Mouse (Mus musculus) lung, postnatal 14 days (tissue): ENCODE measurements around the gene Cyp2w1.

ENCODE experiments used
- DNase-seq: peaks from one replicate; pipeline ENCODE4 v3.0.0; 2021

The Cyp2w1 gene

DNA sequence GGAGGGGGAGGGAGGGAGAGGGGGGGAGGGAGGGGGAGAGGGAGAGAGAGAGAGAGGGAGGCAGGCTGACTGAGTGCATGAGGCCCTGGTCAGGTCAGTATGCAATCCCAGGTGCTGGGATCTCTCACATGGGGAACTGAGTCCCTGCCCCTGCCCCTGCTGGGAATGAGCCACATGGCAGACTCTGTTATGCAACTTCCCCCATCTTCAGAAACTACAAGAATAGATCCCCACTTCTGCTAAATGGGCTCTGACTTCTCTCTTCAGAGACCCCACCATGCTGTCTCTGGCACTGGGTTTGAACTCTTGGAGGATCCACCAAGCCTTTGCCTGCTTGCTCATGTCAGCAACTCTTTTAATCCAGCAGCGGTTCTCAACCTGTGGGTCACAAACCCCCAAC, 13.4 kb downstream of the Cyp2w1 start:
- no peak for DNase-seq

DNA sequence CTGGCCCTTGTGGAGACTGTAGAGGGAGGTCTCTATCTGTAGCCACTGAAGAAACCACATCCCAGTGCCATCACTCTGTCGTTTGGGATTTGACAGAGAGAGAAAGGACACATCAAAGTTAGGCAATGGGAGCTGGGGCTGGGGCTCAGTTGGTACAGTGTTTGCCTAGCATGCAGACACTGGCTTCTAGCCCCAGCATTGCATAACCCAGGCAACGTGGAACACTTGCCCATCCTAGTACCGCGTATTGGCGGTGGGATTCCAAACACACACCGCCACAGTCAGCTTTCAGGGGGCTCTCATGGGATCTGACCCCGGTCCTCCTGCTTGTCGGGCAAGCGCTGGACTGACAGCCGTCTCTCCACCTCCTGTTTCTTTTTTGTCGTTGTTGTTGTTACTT, 14.1 kb downstream of the Cyp2w1 start:
- no peak for DNase-seq

- no peak for DNase-seq
Measured at GRCm38 (mm10) chr5:139367884-139368458, 15.6 kb downstream of the Cyp2w1 start.

DNA sequence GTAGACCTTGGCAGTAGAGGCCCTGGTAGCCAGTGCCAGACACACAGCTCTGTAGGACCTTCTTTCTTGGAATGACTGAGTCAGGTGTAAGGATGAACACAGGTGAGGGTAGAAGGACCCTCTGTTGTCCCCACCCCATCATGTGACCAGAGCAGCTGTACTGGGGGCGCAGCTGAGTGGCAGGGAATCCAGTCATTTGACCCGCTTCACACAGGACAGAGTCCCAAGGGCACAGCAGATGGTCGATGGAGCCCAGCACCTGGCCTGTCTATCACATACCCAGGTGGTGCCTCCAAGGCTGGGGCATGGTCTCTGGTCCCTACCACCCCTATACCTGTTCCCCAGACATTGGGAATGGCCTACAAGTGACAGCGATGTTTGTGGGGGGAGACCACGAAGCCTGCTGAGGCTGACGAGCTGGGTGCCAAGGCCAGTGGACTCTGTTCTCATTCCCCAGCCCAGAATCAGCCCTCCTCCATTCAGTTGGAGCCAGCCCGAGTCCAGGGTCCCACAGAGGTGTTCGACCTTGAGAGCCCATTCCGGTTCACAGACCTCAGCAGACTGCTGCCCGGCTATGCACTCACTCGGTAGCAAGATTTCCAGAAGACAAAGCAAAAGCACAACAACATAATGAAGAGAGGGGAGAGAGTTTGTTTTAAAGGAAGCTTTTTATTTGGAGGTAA, 16.4 kb downstream of the Cyp2w1 start:
- DNase-seq = no peak

DNA sequence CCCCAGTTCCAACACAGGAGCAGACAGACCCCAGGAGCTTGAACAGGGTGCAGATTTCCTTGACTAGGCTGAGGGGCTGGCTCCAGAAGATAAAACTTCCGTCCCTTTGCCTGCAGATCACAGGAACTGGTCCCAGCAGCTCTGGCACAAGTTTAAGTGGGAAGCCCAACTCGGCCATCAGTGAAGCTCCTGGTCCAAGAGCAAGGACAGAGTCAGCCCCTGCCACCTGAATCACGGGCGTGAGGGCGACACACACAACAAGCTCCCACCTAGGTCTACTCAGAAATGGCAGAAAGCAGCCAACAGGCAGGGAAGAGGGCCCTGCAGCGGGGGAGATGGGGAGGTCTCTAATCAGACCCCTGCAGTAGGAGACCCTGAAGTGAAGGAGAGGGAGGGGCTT, 17.9 kb downstream of the Cyp2w1 start:
- no peak for DNase-seq

GRCm38 (mm10) chr5:139371118-139371517, 18.7 kb downstream of the Cyp2w1 start:
- DNase-seq = no peak

- peak; percentile 93 for DNase-seq
Measured at GRCm38 (mm10) chr5:139371631-139372401, 19.4 kb downstream of the Cyp2w1 start.

- no peak for DNase-seq
Measured at GRCm38 (mm10) chr5:139373126-139373525, 20.7 kb downstream of the Cyp2w1 start.

- no peak for DNase-seq
Measured at GRCm38 (mm10) chr5:139373889-139374444, 21.6 kb downstream of the Cyp2w1 start.

GRCm38 (mm10) chr5:139374841-139375240, 22.4 kb downstream of the Cyp2w1 start:
- no peak for DNase-seq

DNA sequence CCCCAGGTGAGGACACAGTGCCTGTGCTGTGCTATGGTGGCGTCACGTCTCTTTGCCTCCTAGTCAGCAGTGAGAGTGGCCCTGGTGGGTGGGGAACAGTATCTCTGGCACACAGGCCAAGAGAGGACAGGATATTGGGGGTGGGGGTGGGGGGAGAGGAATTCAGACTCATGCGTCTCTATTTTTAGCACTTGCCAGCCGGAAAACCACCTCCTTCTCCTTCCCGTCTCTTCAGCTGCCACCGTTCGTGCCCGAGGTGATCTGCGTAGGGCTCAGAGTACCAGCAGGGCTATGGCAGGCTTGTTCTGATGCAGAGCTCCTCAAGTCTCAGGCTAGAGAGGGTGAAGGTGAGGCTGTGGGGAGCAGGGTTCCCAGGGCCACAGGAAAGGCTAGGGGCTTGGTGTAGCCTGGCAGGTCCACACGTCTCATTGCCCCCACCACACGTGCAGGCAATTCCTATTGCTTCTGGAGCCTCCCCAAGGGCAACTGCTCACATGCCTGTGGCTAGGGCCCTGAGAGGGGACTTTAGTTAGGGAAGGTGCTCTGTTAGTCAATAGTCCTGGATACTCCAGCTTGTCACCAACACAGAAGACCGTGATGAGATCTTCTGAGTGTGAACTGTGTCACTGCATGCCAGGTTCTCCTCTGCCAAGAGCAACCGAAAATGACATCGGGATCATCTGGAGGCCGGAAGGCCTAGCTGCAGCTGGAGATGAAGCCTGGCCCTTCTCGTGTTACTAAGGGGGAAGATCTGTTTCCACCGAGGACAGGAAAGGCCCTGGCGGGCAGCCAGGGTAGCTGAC, 25.3 kb downstream of the Cyp2w1 start, which contains the start of gene Gpr146:
TSS of gene Gpr146 (plus strand) at position 230 of the 803 bp plus-strand sequence.
- peak; percentile 85 for DNase-seq

DNA sequence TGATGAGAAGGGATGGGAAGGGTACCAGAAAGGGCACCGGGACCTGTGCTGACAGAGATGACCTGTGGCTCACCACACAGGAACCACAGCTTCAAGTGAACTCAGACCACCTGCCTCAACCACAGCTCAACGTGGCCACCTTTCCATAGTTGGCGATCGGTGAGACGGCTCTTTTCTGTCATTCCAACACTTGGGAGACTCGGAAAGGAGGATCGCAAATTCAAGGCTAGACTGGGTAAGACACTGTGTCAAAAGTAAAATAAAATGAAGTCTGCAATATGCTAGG, 25.8 kb downstream of the Cyp2w1 start:
- DNase-seq = no peak

- DNase-seq = peak; percentile 91
Measured at GRCm38 (mm10) chr5:139378986-139379629, 26.7 kb downstream of the Cyp2w1 start.

GRCm38 (mm10) chr5:139379771-139380384, 27.5 kb downstream of the Cyp2w1 start:
- no peak for DNase-seq

DNA sequence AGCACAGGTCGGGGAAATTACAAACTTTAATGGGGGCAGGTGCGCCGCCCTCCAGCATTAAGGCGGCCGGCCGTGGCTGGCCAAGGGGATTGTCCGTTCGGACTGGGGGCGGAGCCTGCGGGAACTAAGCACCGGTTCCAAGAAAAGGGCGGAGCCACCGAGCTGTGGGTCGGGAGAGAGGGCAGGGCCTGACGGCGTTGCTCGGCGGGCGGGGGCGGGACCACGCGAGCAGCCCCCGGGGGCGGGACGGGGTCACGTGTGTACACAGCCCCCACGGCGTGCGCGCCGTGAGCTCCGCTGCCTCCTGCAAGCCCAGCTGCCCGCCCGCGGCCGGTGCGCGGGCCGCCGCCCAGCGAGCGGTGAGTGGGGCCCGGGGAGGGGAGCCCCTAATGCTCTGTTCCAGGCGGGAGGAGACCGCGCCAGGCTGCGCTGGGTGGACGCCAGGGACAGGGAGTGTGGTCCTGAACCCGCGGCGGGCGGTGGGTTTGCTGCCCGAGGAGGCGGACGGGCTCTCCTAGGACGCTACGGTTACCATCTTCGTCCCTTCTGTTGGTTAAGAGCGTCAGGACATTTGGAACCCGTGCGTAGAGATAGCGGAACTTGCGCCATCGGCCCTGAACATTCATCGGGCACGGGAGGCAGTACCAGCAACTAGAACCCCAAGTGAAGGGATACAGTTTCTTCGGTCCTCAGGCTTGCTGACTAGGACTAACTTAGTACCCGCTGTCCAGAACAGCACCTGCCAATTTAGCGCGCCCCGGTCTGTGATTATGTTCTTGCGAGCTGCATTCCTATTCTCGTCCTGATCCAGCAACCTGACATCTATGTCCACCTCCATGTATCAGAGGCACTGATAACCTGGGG, 28.2 kb downstream of the Cyp2w1 start:
- peak; percentile 98 for DNase-seq

GRCm38 (mm10) chr5:139381586-139382513, 29.4 kb downstream of the Cyp2w1 start:
- DNase-seq = no peak

GRCm38 (mm10) chr5:139382760-139383159, 30.3 kb downstream of the Cyp2w1 start:
- peak; percentile 71 for DNase-seq

DNA sequence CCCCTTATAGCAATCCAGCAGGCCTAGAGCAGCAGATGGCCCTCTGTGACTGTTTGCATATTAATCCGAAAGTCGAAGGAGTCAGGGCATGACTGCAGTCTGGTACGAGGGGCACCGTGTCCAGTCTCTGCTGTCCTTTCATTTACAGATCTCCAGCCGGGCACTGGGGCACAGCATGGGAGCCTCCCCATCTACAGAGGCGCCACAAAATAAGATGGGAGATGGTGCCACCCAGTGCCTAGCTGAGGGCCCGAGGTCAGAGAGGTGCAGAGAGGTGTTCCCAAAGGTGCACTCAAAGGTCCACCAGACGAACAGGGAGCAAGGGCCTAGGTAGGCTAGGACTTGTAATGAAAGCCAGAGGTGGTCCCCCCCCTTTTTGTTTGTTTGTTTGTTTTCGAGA, 30.8 kb downstream of the Cyp2w1 start:
- DNase-seq = no peak

DNA sequence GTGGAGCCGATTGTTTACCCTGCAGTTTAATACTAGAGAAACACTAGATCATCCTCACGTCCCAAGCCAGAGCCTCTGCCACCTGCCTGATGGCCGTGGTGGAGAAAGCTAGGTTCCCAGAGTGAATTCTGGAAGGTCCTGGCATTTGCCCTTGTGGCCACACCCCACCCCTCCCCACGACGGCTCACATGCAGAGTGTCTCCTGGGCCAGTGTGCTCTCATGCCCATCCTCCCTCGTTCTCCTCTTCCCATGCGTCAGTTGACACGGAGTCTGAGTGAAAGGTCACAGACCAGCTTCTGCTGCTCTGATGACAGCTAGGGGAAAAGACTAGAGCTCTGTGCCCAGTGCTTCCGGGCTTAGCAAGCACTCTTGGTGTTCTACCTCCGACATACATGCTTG, 32.1 kb downstream of the Cyp2w1 start:
- no peak for DNase-seq

DNA sequence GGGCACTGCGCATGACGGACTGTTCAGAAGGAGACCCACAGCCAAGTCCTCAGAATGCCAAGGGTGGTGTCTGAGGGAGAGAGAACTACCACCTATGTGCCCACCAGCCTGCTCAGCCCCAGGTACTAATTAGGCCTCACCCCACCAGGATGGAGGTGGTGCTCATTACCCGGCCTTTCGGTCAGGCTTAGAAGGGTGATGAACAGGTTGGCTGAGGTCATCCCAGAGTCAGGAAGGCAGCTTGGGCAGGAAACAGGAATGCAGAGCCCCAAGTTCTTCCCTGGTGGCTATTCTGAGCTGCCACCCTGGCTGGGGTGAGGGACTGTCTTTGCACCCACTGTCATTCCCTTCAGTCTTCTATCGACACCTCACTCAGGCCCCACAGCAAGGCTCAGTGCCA, 33.6 kb downstream of the Cyp2w1 start:
- DNase-seq = no peak
